Mouse (Mus musculus) NIH3T3 (cell line): Measurements from ENCODE around the gene Lman2.

Experiments used
- DNase-seq: peaks from one replicate; pipeline ENCODE4 v3.0.0-alpha.2; 2012; ENCODE audit warnings: low read depth

The Lman2 gene

GRCm38 (mm10) chr13:55371007-55371681, 8.6 kb upstream of the Lman2 start:
- no peak for DNase-seq

- no peak for DNase-seq
Measured at GRCm38 (mm10) chr13:55370234-55370633, 7.7 kb upstream of the Lman2 start.

GRCm38 (mm10) chr13:55369531-55370114, 7.0 kb upstream of the Lman2 start, which contains the start of gene Rgs14:
Gene Rgs14, plus strand, starts transcription at chr13:55369732.
- no peak for DNase-seq

- DNase-seq = no peak
Measured at GRCm38 (mm10) chr13:55368401-55368800, 5.8 kb upstream of the Lman2 start.

GRCm38 (mm10) chr13:55361974-55362452, 570 bp downstream of the Lman2 start:
- peak; percentile 4 for DNase-seq

GRCm38 (mm10) chr13:55361145-55361544, 1.4 kb downstream of the Lman2 start:
- DNase-seq = no peak

- no peak for DNase-seq
Measured at GRCm38 (mm10) chr13:55346745-55347144, 15.8 kb downstream of the Lman2 start.

GRCm38 (mm10) chr13:55344286-55344685, 18.3 kb downstream of the Lman2 start:
- DNase-seq = no peak

- no peak for DNase-seq
Measured at GRCm38 (mm10) chr13:55342469-55342868, 20.1 kb downstream of the Lman2 start.

GRCm38 (mm10) chr13:55339259-55339658, 23.3 kb downstream of the Lman2 start:
- DNase-seq = peak; percentile 26

GRCm38 (mm10) chr13:55338131-55339054, 24.2 kb downstream of the Lman2 start:
- no peak for DNase-seq

GRCm38 (mm10) chr13:55337341-55337975, 25.1 kb downstream of the Lman2 start:
- DNase-seq = no peak

- no peak for DNase-seq
Measured at GRCm38 (mm10) chr13:55335701-55336100, 26.9 kb downstream of the Lman2 start.

GRCm38 (mm10) chr13:55332331-55332730, 30.3 kb downstream of the Lman2 start:
- peak; percentile 62 for DNase-seq

- DNase-seq = no peak
Measured at GRCm38 (mm10) chr13:55330567-55331400, 31.8 kb downstream of the Lman2 start.

- peak; percentile 89 for DNase-seq
Measured at GRCm38 (mm10) chr13:55329683-55330566, 32.7 kb downstream of the Lman2 start, which contains the start of gene Mxd3. Gene Mxd3, minus strand, starts transcription at chr13:55329823.

GRCm38 (mm10) chr13:55329109-55329682, 33.4 kb downstream of the Lman2 start:
- DNase-seq = peak; percentile 64

GRCm38 (mm10) chr13:55328641-55329040, 33.9 kb downstream of the Lman2 start:
- no peak for DNase-seq

GRCm38 (mm10) chr13:55328171-55328570, 34.4 kb downstream of the Lman2 start:
- DNase-seq = no peak

- peak; percentile 93 for DNase-seq
Measured at GRCm38 (mm10) chr13:55327633-55328032, 35.0 kb downstream of the Lman2 start.
